Mouse (Mus musculus) kidney, adult 11 months (tissue): ENCODE results near the gene Scrg1.
A peak's percentile ranks its signal among the peaks of the same experiment; 100 is the strongest.
"Not testable (repeated sequence)": the region's sequence is repeated elsewhere in the genome, so short reads cannot be mapped to it uniquely, and the experiment has no call there.

Experiments used
- DNase-seq: peaks from one replicate; pipeline ENCODE4 v3.0.0; 2022

The Scrg1 gene

GRCm38 (mm10) chr8:57455765-57456164 is at the start of gene Scrg1:
Gene Scrg1 (plus strand): TSS chr8:57455923.
- no peak for DNase-seq

GRCm38 (mm10) chr8:57406366-57406765 is 49.4 kb upstream of the Scrg1 start:
- no peak for DNase-seq

GRCm38 (mm10) chr8:57409333-57409732 is 46.4 kb upstream of the Scrg1 start:
- no peak for DNase-seq

GRCm38 (mm10) chr8:57409779-57410472 is 45.8 kb upstream of the Scrg1 start:
- no peak for DNase-seq

GRCm38 (mm10) chr8:57410473-57410863 is 45.3 kb upstream of the Scrg1 start:
- peak; percentile 50 for DNase-seq

GRCm38 (mm10) chr8:57411366-57411765 is 44.4 kb upstream of the Scrg1 start:
- no peak for DNase-seq

- no peak for DNase-seq
These were observed 38.9 kb upstream of the Scrg1 start for GRCm38 (mm10) chr8:57416827-57417226.

GRCm38 (mm10) chr8:57426074-57426473 is 29.6 kb upstream of the Scrg1 start:
- no peak for DNase-seq

GRCm38 (mm10) chr8:57427581-57428366 is 27.9 kb upstream of the Scrg1 start:
- no peak for DNase-seq

GRCm38 (mm10) chr8:57428566-57428965 is 27.2 kb upstream of the Scrg1 start:
- no peak for DNase-seq

GRCm38 (mm10) chr8:57429166-57429887 is 26.4 kb upstream of the Scrg1 start:
- DNase-seq = peak; percentile 49

- not testable (repeated sequence) for DNase-seq
These were observed 25.8 kb upstream of the Scrg1 start for GRCm38 (mm10) chr8:57429888-57430274.

GRCm38 (mm10) chr8:57430901-57431300 is 24.8 kb upstream of the Scrg1 start:
- DNase-seq = no peak

GRCm38 (mm10) chr8:57432802-57433201 is 22.9 kb upstream of the Scrg1 start:
- no peak for DNase-seq

GRCm38 (mm10) chr8:57435768-57436436 is 19.8 kb upstream of the Scrg1 start:
- no peak for DNase-seq

- DNase-seq = no peak
These were observed 19.3 kb upstream of the Scrg1 start for GRCm38 (mm10) chr8:57436437-57436796.

GRCm38 (mm10) chr8:57441131-57441530 is 14.6 kb upstream of the Scrg1 start:
- no peak for DNase-seq

GRCm38 (mm10) chr8:57441556-57441955 is 14.2 kb upstream of the Scrg1 start:
- no peak for DNase-seq

- DNase-seq = no peak
These were observed 12.4 kb upstream of the Scrg1 start for GRCm38 (mm10) chr8:57443289-57443688.

- DNase-seq = not testable (repeated sequence)
These were observed 9.8 kb upstream of the Scrg1 start for GRCm38 (mm10) chr8:57445901-57446300.

GRCm38 (mm10) chr8:57450726-57451125 is 5.0 kb upstream of the Scrg1 start:
- DNase-seq = peak; percentile 37

- DNase-seq = peak; percentile 59
These were observed 3.8 kb upstream of the Scrg1 start for GRCm38 (mm10) chr8:57451896-57452295.

GRCm38 (mm10) chr8:57453361-57453760 is 2.4 kb upstream of the Scrg1 start:
- DNase-seq = peak; percentile 9
